Mouse (Mus musculus) ovary, postnatal 36 days (tissue): ENCODE results near the gene Tmem270.
A peak's percentile ranks its signal among the peaks of the same experiment; 100 is the strongest.

ENCODE experiments used
- DNase-seq: peaks from one replicate; pipeline ENCODE4 v3.0.0; 2022; ENCODE audit warnings: low spot score, mixed read lengths

Gene Tmem270

DNA sequence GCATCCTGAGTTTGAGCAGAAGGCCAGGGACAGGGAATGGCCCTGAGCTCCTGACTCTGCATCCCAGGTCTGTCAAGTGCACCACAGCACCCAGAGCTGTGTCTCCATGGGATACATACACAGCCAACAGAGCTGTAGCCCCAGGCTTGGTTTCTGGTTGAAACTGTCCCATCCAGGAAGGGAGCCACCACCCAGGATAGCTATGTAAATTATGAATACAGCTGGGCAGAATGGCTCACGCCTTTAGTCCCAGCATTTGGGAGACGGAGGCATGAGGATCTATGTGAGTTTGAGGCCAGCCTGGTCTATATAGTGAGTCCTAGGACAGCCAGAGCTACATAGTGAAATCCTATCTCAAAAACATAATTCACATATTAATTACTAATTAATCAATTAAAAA is 23.5 kb upstream of the Tmem270 start:
- no peak for DNase-seq

DNA sequence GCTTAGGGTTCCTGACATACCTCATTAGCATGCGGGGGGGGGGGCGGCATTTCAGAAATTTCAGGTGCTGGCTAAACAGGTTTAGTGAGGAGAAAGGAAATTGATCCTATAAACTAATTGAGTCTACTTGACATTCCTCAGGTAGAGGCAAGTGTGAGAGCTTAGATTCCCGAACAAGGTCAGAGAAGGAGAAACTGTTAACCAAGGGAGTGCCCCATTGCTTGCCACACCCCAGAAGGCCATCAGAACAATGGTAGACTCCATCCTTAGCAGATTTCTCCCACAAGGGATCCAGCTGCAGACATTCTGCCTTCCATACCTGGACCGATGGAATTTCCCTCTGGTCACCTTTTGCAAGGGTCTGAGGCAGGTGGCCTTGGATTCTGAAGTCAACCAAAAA is 20.2 kb upstream of the Tmem270 start:
- DNase-seq, result no peak

DNA sequence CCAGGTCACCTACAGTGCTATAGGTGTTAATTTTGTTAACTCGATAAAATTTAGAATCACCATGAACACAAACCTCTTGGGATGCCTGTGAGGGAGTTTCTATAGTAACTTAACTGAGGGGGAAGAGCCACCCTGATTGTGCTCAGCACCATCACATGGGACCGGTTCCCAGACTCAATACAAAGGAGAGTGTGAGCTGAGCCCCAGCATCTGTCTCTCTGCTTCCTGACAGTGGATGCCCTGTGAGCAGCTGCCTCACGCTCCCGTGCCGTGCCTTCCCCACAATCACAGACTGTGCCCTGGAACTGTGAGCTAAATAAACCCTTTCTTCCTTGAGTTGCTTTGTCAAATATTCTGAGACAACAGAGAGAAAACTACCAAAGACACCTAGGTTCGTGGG is 16.6 kb upstream of the Tmem270 start:
- no peak for DNase-seq

DNA sequence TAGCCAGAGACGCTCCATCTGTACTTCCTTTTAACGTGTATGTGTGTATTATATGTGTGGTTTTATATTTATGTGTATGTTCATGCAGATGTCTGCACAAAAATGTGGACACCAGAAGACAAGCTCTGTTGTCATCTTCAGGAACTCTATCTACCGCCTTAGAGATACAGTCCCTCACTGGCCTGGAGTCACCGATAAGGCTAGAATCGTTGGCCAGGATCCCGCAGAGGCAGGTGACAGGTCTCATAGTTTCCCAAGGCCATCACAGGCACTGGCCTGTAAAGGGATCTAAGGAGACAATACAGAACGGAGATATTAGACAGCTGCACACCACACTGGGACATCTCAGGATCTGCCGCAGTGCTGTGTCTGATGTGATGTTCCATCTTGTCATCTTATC is 14.6 kb upstream of the Tmem270 start:
- no peak for DNase-seq

DNA sequence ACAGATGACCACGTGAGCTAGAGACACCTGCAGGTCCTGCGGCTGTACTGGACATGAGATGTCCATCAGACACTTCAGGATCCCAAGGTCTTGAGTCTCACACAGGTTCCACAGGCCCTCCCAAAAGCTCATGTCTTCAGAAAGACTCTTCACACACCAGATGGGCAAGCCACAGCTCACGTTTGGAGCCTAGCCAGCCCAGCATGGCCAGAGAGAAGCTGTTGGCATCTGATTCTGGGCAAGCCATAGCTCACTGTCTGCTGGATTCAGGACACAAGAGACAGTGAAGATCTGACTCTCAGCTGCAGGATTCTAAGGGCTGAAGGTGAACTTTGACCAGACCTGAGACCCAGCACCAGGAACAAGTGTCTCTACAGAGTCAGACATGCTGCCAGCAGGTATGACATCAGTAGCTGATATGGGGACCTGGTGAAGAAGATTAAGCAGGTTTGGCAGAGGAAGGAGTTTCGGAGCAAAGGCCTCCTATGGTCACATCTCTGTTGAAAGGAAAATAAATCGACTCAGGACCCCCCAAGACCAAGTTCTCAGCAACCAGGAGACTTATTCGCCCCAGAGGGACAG is 13.7 kb upstream of the Tmem270 start:
- DNase-seq, result no peak

DNA sequence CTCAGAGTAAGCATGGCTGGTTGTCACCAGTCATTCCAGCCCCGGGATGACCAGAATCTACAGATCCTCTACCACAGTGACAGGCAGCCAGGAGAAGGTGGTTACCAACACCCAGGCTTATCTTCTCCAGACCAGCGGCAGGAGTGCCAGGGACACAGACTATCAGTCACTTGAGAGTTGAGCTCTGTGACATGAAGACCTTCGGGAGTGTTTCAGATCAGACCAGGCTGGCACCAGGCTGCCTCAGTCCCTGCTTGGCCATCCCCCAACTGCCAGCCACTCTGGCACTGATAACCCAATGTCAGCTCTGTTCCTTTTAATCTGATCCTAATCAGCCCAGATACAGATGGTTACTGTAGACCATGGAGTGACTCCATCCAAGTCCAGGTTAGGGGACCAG is 12.6 kb upstream of the Tmem270 start:
- DNase-seq, result no peak

DNA sequence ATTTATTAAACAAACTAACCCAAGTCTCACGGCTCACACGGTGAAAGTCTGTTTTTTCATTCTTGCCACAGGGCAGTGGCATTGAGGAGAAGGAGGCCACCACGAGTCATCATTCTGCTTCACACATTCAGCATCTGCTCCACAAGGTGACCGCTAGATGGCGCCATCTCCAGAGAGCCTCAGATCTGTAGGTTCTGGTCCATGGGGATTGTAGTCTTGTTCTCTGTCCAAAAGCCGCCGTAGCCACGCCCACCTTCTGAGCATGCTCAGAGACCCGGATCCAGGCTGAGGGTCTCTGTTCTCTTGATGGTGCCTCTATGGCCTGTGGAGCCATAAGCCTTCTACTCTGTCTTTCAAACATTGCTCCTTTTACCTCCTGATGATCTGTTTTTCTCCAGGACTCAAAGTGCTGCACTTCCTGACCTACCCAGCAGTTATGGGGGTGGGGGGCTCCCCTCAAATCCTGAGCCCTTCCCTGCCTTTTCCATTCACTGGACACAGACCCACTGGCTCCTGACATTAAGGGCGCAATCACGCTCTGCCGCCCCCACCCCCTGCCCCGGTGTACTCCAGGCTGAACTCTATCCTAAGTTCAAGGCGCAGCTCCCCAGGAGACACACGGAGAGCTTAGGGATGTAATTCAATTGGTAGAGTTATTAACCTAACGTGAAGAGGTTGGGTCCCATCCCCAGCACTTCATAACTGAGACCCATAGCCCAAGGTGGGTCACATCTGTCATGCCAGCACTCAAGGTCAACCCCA is 11.7 kb upstream of the Tmem270 start:
- DNase-seq, result peak; percentile 60

DNA sequence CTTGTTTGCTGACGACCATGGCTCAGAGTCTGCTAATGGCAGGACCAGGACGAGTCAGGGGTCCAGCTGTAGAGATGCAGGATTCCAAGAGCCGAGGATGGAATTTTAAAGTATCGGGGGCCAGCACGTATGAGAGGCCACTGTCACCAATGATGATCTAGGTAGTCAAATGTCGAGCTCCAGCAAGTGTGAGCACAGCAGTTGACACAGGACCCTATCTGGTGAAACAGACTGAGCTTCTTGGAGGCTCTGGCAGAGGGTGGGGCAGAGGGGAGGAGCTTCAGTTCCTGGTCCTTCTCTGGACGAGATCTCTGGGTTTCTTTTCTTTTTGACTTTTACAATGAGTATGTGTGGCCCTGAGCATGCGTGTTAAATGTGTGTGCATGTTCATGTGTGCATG is 8.8 kb upstream of the Tmem270 start, which contains the start of gene Cldn13:
Cldn13 (minus strand) TSS at position 216 of the 400 bp plus-strand sequence.
- no peak for DNase-seq

DNA sequence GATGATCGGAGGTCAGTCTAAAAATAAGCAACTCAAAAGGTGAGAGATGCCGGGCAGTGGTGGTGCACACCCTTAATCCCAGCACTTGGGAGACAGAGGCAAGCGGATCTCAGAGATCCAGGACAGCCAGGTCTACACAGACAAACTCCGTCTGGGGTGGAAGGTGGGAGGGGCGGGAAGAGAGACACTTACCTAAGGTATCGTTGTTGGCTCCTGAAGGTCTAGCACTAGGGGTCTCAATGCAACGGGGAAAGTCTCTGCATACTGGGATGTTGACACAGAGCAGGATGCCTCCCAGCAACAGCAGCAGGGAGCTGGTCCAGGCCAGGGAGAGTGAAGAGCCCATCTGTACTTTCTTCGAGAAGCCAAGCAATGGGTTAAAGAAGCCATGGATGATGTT is 8.0 kb upstream of the Tmem270 start:
- no peak for DNase-seq

DNA sequence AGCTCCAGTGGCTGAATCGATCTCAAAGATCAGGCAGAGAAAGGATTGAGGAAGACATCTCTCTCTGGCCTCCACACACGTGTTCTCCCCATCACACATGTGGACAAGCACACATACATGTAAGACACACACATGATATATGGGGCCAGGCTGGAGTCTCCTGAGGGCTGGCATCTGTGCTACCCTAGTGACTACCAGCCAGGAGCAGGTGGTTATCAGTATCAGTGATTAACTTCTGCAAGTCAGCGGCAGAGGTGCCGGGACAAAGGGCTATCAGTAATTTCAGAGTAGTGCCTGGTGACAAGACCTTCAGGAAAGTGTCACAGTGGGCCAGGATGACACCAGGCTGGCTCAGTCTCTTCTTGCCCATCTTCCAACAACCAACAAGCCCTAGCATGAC is 7.2 kb upstream of the Tmem270 start:
- no peak for DNase-seq

DNA sequence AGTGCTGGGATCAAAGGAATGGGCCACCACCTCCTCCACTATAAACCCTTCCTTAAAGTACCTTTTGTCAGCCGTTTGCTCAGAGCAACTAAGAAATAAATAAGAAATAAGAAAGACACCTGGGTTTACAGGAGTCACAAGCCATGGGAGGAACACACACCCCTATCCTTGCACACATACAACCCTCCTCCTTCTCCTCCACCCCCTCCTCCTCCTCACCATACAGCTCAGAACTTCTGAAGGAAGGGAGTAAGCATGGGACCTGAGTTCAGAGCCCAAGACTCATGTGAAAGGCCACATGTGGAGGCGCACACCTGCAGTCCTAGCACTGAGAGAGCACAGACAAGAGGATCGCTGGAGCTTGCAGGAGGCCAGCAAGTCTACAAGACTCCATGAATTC is 6.8 kb upstream of the Tmem270 start:
- DNase-seq, result no peak

DNA sequence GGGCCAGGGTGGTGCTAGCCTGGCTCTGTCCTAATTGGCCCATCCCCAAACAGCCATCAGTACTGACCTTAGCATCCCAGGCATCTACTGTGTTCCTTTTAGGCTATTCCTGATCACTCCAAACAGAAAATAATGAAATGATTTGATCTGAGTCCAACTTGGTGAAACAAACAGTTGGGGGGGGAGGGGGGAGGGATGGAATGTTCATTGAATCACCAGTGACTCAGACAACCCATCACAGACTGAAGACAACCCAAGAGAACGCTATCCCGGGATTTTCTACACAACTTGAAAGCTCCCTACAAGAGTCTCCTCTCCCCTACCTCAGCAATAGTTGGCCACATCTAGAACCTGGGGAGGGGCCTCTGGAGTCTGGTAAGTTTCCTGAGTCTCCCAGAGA is 5.4 kb upstream of the Tmem270 start:
- no peak for DNase-seq

DNA sequence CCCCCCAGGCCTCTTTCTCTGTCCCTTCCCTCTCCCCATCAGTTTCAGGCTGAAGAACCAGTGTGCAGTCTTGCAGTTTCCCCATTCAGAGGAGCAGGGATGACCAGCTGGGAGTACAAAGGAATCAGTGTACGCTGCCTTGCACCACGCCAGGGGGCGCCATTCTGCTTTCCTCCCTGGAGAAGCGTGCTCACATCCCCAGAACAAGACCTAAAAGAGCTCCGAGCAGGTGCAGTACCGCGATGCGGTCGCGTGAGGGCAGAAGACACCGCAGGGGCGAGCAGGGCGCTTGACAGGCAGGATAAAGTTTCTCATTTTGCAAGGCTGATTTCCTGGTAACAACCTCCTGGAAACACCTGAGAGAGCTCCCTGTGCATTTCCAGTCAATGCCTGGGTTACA is 602 bp upstream of the Tmem270 start:
- peak; percentile 93 for DNase-seq

DNA sequence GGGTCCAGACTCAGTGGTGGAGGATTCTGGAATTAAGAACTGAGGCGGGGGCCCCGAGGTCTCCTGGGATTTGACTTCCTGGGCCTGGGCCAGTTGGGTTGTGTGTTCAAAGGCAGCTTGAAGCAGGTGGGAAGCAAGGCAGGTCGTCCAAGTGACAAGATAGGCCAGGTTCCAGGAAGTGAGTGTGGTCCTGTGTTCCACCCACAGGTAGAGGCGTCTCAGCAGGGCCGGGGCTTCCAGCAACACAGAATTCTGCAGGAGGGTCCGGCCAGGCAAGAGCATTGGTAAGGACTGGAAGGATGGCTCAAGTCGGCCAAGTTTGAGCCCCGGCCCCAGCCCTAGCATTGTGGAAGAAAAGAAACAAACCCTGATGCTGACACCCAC is 4.9 kb downstream of the Tmem270 start:
- DNase-seq, result no peak

DNA sequence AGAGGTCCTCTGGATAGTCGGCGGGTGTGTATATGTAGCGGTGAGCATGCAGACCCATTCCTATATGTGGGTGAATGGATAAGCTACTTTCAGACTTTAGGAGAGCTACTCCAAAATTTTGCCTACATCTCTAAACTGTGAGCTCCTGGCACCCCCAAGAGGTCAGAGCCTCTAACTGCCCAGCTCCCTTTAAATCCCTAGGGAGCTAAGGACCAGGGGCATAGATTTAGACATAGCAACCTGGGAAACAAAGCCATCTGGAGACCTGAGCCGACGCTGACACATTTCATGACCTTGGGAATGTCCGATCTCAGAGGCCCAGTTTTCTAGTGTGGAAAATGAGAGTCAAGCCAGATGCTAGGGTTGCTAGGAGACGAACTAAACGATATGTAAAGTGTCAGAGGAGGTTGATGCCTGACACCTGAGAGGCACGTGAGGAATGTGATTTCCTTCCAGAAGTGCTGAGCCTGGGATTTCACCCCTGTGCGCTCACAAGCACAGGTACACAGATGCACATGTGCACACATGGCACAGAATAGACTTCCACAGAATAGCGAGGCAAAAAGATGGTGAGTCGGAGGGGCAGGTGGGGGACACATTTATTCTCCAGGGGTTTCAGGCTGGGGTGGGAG is 5.4 kb downstream of the Tmem270 start:
- DNase-seq, result peak; percentile 28

DNA sequence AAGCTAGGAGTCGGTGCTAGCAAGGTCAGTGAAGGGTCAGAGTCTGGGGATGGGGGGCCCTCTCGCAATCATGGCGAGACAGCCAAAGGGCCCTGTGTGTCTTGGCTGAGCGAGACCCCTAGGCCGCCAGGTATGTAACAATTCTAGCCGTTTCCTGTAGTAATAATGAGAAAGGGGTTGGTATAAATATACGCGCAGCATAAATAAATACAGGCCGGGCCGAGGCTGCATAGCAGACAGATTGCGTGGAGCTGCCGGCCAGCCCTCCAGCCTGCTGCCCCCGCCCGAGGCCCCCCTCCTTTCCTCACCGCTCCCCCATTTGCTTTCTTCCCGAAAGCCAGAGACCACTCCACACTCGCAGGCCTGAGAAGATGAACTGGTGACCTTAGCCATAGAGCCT is 8.9 kb downstream of the Tmem270 start:
- DNase-seq, result no peak

DNA sequence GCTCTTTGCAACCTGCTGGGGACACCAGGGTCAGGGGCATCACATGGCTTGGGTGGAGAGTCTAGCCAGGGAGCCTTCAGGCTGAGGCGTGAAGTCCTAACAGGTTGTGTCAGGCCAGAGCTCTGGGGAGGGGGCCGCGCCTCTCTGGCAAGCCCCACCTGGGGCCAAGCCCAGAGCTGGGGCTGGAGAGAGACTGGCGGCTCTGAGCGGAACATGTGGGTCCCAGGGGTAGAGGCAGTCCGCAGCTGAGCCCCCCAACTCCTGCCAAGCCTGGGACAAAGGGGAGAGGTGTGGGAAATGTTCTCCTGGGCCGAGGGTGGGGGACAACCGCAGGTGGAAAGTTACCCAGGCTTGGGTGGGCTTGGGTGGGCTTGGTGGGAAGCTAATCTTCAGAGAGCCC is 9.6 kb downstream of the Tmem270 start:
- no peak for DNase-seq

DNA sequence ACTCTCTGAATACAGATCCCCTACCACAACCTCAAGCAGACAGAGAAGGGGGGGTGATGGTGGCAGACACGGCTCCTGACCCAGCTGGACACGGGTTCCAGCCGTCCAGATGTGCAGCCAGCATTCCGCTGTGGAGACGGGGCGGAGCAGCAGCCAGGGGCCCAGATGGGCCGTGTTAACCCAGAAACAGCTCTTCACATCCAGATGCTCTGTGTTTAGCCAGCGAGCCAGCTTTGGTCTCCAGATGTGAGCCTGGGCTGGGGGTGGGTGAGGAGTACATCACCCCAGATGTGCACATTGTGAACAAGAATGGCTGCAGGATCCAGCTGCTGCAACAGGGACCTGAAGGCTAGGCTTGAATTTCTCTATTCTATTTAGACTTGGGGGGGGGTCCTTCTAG is 11.2 kb downstream of the Tmem270 start:
- no peak for DNase-seq

DNA sequence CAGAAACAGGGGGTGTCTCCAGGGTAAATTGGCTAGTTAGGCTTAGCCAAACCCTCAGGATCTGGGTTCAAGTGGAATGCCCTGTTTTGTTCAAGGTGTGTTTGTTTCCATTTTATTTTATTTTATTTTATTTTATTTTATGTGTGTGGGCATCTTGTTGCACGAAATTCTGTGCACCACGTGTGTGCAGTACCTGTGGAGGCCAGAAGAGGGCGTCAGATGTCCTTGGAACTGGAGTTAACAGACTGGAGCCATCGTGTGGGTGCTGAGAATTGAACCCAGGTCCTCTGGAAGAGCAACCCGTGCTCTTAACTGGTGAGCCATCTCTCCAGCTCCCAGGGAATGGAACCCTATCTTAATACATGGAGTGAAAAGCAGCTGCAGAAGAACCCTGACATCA is 13.8 kb downstream of the Tmem270 start:
- DNase-seq, result no peak

DNA sequence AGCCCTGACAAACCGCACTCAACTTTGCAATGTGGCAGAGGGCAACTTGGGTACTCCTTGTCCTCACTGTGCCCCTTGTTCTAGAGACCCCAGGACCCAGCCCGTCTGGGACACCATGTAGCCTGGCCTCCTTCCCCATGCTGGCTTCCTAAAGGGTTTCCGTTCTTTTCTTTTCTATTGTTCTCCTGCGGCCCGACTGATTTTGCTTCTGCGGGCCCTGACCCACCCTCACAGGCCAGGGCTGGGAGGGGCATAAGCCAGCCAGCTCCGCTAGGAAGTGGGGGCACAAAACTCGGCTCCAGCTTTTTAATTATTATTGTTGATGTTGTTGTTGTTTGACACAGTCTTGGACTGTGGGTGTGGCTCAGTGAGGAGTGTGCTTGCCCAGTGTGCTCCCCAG is 15.0 kb downstream of the Tmem270 start:
- no peak for DNase-seq

DNA sequence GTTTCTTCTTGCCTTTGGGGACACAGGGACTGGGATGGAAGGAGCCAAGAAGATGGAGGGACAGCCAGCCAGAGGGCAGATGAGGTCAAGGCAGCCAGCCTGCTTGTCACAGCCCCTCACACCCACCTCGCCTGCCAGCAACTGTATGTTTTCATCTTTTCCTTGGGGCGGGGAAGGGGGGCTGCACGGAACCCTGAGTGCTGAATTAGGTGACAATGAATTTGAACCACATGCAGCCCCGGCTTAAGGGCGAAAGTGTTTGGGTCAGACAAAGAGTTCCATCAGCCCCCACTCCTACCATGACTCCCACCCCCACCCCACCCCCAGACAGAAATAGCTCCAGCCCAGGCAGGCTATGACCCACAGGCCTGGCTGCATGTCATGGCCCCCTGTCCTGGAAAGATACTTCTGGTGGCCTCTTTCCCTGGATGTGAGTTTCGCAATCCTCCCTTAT is 15.9 kb downstream of the Tmem270 start:
- no peak for DNase-seq

DNA sequence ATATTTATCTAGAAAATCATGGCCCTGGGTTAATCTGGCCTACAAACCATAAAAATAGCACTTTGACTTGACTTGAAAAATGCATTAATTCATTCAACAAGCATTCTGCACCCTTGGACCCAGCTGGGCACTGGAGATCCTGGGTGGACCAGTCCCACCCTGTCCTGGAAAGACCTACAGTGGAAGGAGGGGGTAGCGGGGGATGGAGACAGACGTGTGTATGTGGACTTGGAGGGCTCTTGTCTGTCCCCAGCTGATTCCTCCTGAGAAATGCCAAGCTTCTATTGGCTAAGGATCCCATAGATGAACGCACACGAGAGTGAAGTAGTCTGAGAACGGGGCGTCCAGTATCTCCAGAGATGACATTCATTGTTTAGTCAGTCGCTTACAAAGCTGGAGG is 18.0 kb downstream of the Tmem270 start:
- DNase-seq, result no peak
